Mouse (Mus musculus): Measurements from ENCODE around the gene Coq2. TPM values are rescaled to one million over a fixed set of nuclear protein-coding genes. Genes with fewer than 3 reads are reported as not detected.

Coq2 gene
- polyA plus RNA-seq, 1 experiment from 2014 or later = 52.3 TPM

- ATAC-seq (ENCODE audit: low FRiP score, low read depth) = no peak
- Histone ChIP-seq H3K9ac (no peak overlapping the region), H3K27me3 (no peaks in the 10 kb centered on the region), H3K27ac (replicated peaks) (no peak overlapping the region), H3K4me2 (no peak overlapping the region), H3K4me1 (replicated peaks) (no peaks in the 10 kb centered on the region), H3K9me3 (no peaks in the 10 kb centered on the region), H3K4me3 (no peak overlapping the region), H3K36me3 (no peaks in the 10 kb centered on the region)
- WGBS = 86% methylated on average over 8 of the region's 8 CpGs
Measured at GRCm38 (mm10) chr5:100634885-100635478, 40.0 kb downstream of the Coq2 start.

GRCm38 (mm10) chr5:100632540-100633129 lies 42.3 kb downstream of the Coq2 start:
- no peaks in the 10 kb centered on the region for H3K4me1 ChIP-seq (replicated peaks)
- no peaks in the 10 kb centered on the region for H3K27me3 ChIP-seq
- H3K4me2 ChIP-seq = no peak overlapping the region
- ATAC-seq (ENCODE audit: low FRiP score, low read depth) = no peak
- no peaks in the 10 kb centered on the region for H3K9me3 ChIP-seq
- H3K27ac ChIP-seq (replicated peaks) = no peak overlapping the region
- no peak overlapping the region for H3K9ac ChIP-seq
- H3K4me3 ChIP-seq = no peak overlapping the region
- 94% methylated on average over 8 of the region's 8 CpGs for whole genome bisulfite sequencing
- no peaks in the 10 kb centered on the region for H3K36me3 ChIP-seq

- Histone ChIP-seq H3K9me3 (no peaks in the 10 kb centered on the region), H3K27ac (replicated peaks) (no peak overlapping the region), H3K4me1 (replicated peaks) (no peaks in the 10 kb centered on the region), H3K9ac (no peak overlapping the region), H3K4me2 (no peak overlapping the region), H3K27me3 (no peaks in the 10 kb centered on the region), H3K36me3 (no peaks in the 10 kb centered on the region), H3K4me3 (no peak overlapping the region)
- no peak for ATAC-seq (ENCODE audit: low FRiP score, low read depth)
- WGBS = 98% methylated on average over 4 of the region's 4 CpGs
Measured at GRCm38 (mm10) chr5:100628807-100629206, 46.1 kb downstream of the Coq2 start.

- Histone ChIP-seq H3K27me3 (no peaks in the 10 kb centered on the region), H3K27ac (replicated peaks) (no peak overlapping the region), H3K9ac (no peak overlapping the region), H3K9me3 (no peaks in the 10 kb centered on the region), H3K4me2 (no peak overlapping the region), H3K4me1 (replicated peaks) (no peaks in the 10 kb centered on the region), H3K36me3 (no peaks in the 10 kb centered on the region), H3K4me3 (no peak overlapping the region)
- no peak for ATAC-seq (ENCODE audit: low FRiP score, low read depth)
- WGBS = 79% methylated on average over 6 of the region's 6 CpGs
Measured at GRCm38 (mm10) chr5:100626526-100626925, 48.4 kb downstream of the Coq2 start.

GRCm38 (mm10) chr5:100624743-100625360 lies 50.1 kb downstream of the Coq2 start:
- no peaks in the 10 kb centered on the region for H3K36me3 ChIP-seq
- H3K27me3 ChIP-seq = no peaks in the 10 kb centered on the region
- no peak overlapping the region for H3K9ac ChIP-seq
- H3K4me3 ChIP-seq = no peak overlapping the region
- no peaks in the 10 kb centered on the region for H3K9me3 ChIP-seq
- H3K27ac ChIP-seq (replicated peaks) = no peak overlapping the region
- H3K4me2 ChIP-seq = no peak overlapping the region
- H3K4me1 ChIP-seq (replicated peaks) = no peaks in the 10 kb centered on the region
- 83% methylated on average over 9 of the region's 9 CpGs for WGBS
- no peak for ATAC-seq (ENCODE audit: low FRiP score, low read depth)

- no peak for ATAC-seq (ENCODE audit: low FRiP score, low read depth)
- Histone ChIP-seq H3K4me3 (no peak overlapping the region), H3K9me3 (no peaks in the 10 kb centered on the region), H3K27me3 (no peaks in the 10 kb centered on the region), H3K9ac (no peak overlapping the region), H3K27ac (replicated peaks) (no peak overlapping the region), H3K4me2 (no peak overlapping the region), H3K4me1 (replicated peaks) (no peaks in the 10 kb centered on the region), H3K36me3 (no peaks in the 10 kb centered on the region)
- WGBS = 88% methylated on average over 12 of the region's 12 CpGs
Measured at GRCm38 (mm10) chr5:100622509-100623163, 52.3 kb downstream of the Coq2 start.

GRCm38 (mm10) chr5:100621876-100622508 lies 52.9 kb downstream of the Coq2 start:
- Histone ChIP-seq H3K4me2 (no peak overlapping the region), H3K9me3 (no peaks in the 10 kb centered on the region), H3K36me3 (no peaks in the 10 kb centered on the region), H3K9ac (no peak overlapping the region), H3K27me3 (no peaks in the 10 kb centered on the region), H3K4me3 (no peak overlapping the region), H3K27ac (replicated peaks) (no peak overlapping the region), H3K4me1 (replicated peaks) (no peaks in the 10 kb centered on the region)
- WGBS = 71% methylated on average over 8 of the region's 8 CpGs
- ATAC-seq (ENCODE audit: low FRiP score, low read depth) = no peak

- ATAC-seq (ENCODE audit: low FRiP score, low read depth) = no peak
Measured at GRCm38 (mm10) chr5:100620952-100621351, 54.0 kb downstream of the Coq2 start.

GRCm38 (mm10) chr5:100619586-100620275 lies 55.2 kb downstream of the Coq2 start:
- no peak overlapping the region for H3K4me3 ChIP-seq
- no peaks in the 10 kb centered on the region for H3K27me3 ChIP-seq
- no peak overlapping the region for H3K9ac ChIP-seq
- H3K27ac ChIP-seq (replicated peaks) = no peak overlapping the region
- 92% methylated on average over 15 of the region's 15 CpGs for WGBS
- H3K36me3 ChIP-seq = no peaks in the 10 kb centered on the region
- no peak for ATAC-seq (ENCODE audit: low FRiP score, low read depth)
- H3K4me2 ChIP-seq = no peak overlapping the region
- no peaks in the 10 kb centered on the region for H3K9me3 ChIP-seq
- H3K4me1 ChIP-seq (replicated peaks) = no peaks in the 10 kb centered on the region

More at GRCm38 (mm10) chr5:100620952-100621351, 54.0 kb downstream of the Coq2 start:
- WGBS = 74% methylated on average over 9 of the region's 9 CpGs
- Histone ChIP-seq H3K36me3 (no peaks in the 10 kb centered on the region), H3K4me3 (no peak overlapping the region), H3K9me3 (no peaks in the 10 kb centered on the region), H3K4me1 (replicated peaks) (no peaks in the 10 kb centered on the region), H3K4me2 (no peak overlapping the region), H3K9ac (no peak overlapping the region), H3K27ac (replicated peaks) (no peak overlapping the region), H3K27me3 (no peaks in the 10 kb centered on the region)

GRCm38 (mm10) chr5:100613896-100614768 lies 60.8 kb downstream of the Coq2 start:
- no peak overlapping the region for H3K27ac ChIP-seq (replicated peaks)
- 92% methylated on average over 17 of the region's 17 CpGs for WGBS
- H3K9ac ChIP-seq = no peak overlapping the region
- H3K36me3 ChIP-seq = no peaks in the 10 kb centered on the region
- no peaks in the 10 kb centered on the region for H3K9me3 ChIP-seq
- H3K4me1 ChIP-seq (replicated peaks) = no peaks in the 10 kb centered on the region
- no peak overlapping the region for H3K4me3 ChIP-seq
- H3K27me3 ChIP-seq = no peaks in the 10 kb centered on the region
- no peak overlapping the region for H3K4me2 ChIP-seq
- no peak for ATAC-seq (ENCODE audit: low FRiP score, low read depth)

- no peak overlapping the region for H3K4me3 ChIP-seq
- 86% methylated on average over 9 of the region's 9 CpGs for WGBS
- no peaks in the 10 kb centered on the region for H3K9me3 ChIP-seq
- H3K27ac ChIP-seq (replicated peaks) = no peak overlapping the region
- H3K36me3 ChIP-seq = no peaks in the 10 kb centered on the region
- ATAC-seq (ENCODE audit: low FRiP score, low read depth) = no peak
- H3K27me3 ChIP-seq = no peaks in the 10 kb centered on the region
- no peak overlapping the region for H3K9ac ChIP-seq
- no peak overlapping the region for H3K4me2 ChIP-seq
- no peaks in the 10 kb centered on the region for H3K4me1 ChIP-seq (replicated peaks)
Measured at GRCm38 (mm10) chr5:100607868-100608267, 67.1 kb downstream of the Coq2 start.
